Mouse (Mus musculus) liver, adult 10 weeks (tissue): ENCODE data around the gene Pou2f2. TPM values are rescaled to one million over a fixed set of nuclear protein-coding genes. Genes with fewer than 3 reads are reported as not detected.

Source experiments
- polyA plus RNA-seq: library from polyadenylated mRNA; stranded (reverse); fragments of 350-450 nt; fragmentation: Illumina TruSeq; extraction: RNeasy Lipid Tissue Mini Kit (QIAGEN cat#74804); gene quantifications from one replicate; pipeline ENCODE4 v1.2.3, GENCODE M21; 2014; ENCODE audit warnings: low read depth, low replicate concordance

Pou2f2 gene
- 0.32 TPM for polyA plus RNA-seq

DNA sequence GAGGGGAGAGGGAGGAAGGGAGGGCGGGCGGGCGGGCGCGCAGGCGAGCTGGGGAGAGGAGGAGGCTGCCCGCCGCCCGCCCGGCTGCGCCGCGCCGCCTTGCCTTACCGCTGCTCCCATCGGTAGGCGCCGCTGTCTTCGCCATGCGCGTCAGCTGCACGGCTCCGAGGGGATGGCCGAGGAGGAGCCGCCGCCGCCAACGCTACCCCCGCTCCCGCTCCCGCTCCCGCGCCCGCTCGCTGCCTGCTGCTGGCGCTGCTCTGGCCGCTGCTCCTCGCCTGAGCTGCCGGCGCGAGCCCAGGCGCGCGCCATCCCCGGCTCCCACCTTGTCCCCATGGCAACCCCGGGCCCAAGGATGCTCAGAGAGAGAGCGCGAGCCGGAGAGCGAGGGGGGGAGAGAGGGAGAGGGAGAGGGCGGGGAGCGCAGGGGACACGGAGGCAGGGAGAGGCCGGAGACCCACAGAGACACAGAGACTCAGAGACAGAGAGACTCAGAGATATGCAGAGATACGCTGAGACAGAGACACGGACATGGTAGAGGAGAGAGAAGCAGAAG lies at the start of gene Pou2f2:
Gene Pou2f2 (minus strand): TSS at position 121 of the 556 bp plus-strand sequence.

DNA sequence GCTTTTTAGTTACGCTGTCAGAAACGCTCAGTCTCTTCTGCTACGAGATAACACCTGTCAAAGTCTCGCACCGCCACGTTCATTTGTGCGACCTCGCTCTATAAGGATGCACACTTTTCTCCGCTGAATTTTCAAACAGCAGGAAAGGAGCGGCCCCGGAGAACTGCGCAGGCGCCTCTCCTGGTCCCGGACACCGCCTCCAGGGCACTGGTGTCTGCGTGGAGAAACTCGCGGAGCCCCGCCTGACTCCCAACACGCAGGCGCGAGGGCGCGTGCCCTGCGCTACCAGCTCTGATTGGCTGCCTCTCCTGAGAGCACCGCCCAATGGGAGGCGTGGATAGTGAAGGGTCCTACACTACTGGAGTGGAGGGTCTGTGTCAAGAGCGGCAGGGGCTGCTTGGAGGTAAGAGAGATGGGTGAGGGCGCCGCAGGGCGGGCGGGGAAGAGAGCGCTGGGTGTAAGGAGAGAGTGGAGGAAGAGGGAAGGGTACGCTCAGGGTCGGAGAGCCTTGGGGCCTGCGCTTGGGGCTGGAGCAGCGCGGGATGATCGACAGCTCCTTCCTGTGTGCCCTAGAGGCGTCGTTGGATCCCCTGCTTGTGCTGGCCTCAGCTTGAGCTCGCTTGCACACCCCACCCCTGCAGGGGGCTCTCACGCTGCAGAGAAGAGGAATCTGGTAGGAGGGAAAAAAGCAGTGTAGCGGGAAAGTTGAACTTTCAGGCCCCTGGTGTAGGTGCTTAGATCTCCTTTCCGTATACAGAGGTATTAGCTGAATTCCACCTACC lies 41.8 kb upstream of the Pou2f2 start, which contains the start of gene Zfp526:
Gene Zfp526 (plus strand): TSS at position 324 of the 782 bp plus-strand sequence.

DNA sequence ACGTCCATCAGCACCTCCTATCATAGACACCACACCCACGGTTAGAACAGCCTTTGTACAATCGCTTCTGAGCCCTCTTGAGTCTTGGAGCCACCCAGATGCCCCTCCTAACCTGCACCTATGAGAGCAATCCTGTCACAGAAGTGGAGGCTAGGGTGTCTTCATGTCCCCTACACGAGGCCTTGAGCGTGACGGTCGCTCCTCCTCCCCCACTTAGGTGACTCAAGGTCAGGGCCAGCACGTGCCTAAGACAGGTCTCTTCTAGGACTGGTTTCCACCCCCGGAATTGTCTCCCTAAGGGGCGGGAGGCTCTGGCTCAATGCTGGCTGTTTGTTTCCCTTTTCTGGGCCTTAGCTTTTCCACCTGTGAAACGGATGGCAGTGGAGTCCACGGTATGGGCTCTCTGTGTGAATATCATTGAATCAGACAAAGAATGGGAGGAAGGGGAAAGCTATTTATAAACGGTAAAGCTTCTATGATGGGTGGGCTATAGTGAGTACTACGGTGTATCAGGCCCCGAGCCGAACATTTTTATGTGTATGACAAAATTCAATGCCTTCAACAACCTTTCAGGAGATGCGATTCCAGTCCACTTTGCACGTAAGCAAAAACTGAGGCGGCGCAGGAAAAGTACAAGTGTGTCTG lies 41.1 kb upstream of the Pou2f2 start, which contains the start of gene Dedd2:
Gene Dedd2 (minus strand): TSS at position 159 of the 645 bp plus-strand sequence.

DNA sequence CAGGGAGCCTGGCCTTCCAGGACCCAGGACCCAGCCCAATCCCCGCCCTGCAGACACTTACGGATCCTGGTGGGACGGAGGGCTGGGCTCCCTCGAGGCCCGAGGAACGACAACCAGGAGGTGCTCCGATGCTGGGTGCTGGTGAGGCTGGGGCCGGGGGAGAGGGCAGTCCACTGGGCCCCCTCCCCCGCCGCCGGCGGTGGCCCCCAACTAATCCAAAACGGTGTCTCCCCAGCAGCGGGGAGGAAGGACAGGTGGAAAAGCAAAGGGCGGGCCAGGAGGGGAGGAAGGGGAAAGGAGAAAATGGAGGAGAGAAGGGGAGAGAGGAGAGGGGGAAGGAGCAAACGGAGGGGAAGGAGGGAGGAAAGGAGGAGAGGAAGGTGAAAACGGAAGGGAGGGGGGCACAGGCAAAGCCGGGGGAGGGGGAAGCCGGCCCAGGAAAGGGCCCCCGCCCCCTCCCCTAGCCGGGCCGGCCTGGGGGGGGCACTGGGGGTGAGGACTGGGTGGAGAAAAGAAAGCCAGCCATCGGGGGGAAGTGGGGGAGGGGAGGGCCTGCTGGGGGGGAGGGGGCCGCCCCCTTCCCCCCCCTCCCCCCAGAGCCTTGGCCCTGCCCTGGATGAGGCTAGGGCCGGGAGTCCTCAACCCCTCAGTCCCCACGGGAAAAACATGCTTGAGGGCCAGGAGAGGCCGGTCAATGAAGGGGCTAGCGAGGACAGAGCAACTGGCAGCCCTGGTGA lies 107.4 kb downstream of the Pou2f2 start, which contains the start of the genes Grik5 and Zfp574:
Gene Grik5 (minus strand): TSS at position 368 of the 737 bp plus-strand sequence.
Gene Zfp574 (plus strand): TSS at position 589 of the 737 bp plus-strand sequence.

Other genes starting within 250 kb of the Pou2f2 start
- not detected for gene Gm4881, start 235.2 kb downstream of the Pou2f2 start, polyA plus RNA-seq
- gene Rabac1, start 207.0 kb downstream of the Pou2f2 start, polyA plus RNA-seq: 1.6 TPM
- gene Atp1a3, start 173.8 kb downstream of the Pou2f2 start, polyA plus RNA-seq: not detected
- 0.32 TPM for gene Grik5, start 107.4 kb downstream of the Pou2f2 start, polyA plus RNA-seq
- gene Zfp574, start 107.2 kb downstream of the Pou2f2 start, polyA plus RNA-seq: 0.42 TPM
- gene Dedd2, start 40.9 kb upstream of the Pou2f2 start, polyA plus RNA-seq: 0.45 TPM
- 0.58 TPM for gene Zfp526, start 41.7 kb upstream of the Pou2f2 start, polyA plus RNA-seq
- 6.8 TPM for gene Gsk3a, start 58.1 kb upstream of the Pou2f2 start, polyA plus RNA-seq
- gene Erf, start 71.0 kb upstream of the Pou2f2 start, polyA plus RNA-seq: 1.3 TPM
- gene Cic, start 88.0 kb upstream of the Pou2f2 start, polyA plus RNA-seq: 5.7 TPM
- gene Pafah1b3, start 118.3 kb upstream of the Pou2f2 start, polyA plus RNA-seq: 0.69 TPM
- gene Prr19, start 121.7 kb upstream of the Pou2f2 start, polyA plus RNA-seq: not detected
- not detected for gene Tmem145, start 126.4 kb upstream of the Pou2f2 start, polyA plus RNA-seq
- 0.29 TPM for gene Megf8, start 137.4 kb upstream of the Pou2f2 start, polyA plus RNA-seq
- not detected for gene Cnfn, start 190.0 kb upstream of the Pou2f2 start, polyA plus RNA-seq
- 0.69 TPM for gene Lipe, start 219.0 kb upstream of the Pou2f2 start, polyA plus RNA-seq
- gene Cxcl17, start 233.2 kb upstream of the Pou2f2 start, polyA plus RNA-seq: not detected